Mouse (Mus musculus) heart, adult 11 months (tissue): Measurements from ENCODE around the gene Rbak.
"Not testable (repeated sequence)": the region's sequence is repeated elsewhere in the genome, so short reads cannot be mapped to it uniquely, and the experiment has no call there.

Source experiments
- DNase-seq: peaks from one replicate; pipeline ENCODE4 v3.0.0; 2022

Rbak gene

GRCm38 (mm10) chr5:143134216-143135010 is 46.2 kb downstream of the Rbak start:
- DNase-seq, result not testable (repeated sequence)

GRCm38 (mm10) chr5:143132935-143133514 is 47.5 kb downstream of the Rbak start:
- DNase-seq, result no peak

- no peak for DNase-seq
These were observed 50.2 kb downstream of the Rbak start for GRCm38 (mm10) chr5:143130342-143130741.

GRCm38 (mm10) chr5:143129101-143129500 is 51.5 kb downstream of the Rbak start:
- DNase-seq, result no peak

GRCm38 (mm10) chr5:143127837-143128236 is 52.7 kb downstream of the Rbak start:
- no peak for DNase-seq

- no peak for DNase-seq
These were observed 53.7 kb downstream of the Rbak start for GRCm38 (mm10) chr5:143126908-143127307.

GRCm38 (mm10) chr5:143126089-143126488 is 54.5 kb downstream of the Rbak start:
- no peak for DNase-seq

- no peak for DNase-seq
These were observed 55.0 kb downstream of the Rbak start for GRCm38 (mm10) chr5:143125601-143126000.

GRCm38 (mm10) chr5:143124805-143125378 is 55.7 kb downstream of the Rbak start:
- no peak for DNase-seq

GRCm38 (mm10) chr5:143122673-143123072 is 57.9 kb downstream of the Rbak start:
- no peak for DNase-seq
